Mouse (Mus musculus): ENCODE data around the gene Cyth3.
A peak's percentile ranks its signal among the peaks of the same experiment; 100 is the strongest.

The Cyth3 gene

DNA sequence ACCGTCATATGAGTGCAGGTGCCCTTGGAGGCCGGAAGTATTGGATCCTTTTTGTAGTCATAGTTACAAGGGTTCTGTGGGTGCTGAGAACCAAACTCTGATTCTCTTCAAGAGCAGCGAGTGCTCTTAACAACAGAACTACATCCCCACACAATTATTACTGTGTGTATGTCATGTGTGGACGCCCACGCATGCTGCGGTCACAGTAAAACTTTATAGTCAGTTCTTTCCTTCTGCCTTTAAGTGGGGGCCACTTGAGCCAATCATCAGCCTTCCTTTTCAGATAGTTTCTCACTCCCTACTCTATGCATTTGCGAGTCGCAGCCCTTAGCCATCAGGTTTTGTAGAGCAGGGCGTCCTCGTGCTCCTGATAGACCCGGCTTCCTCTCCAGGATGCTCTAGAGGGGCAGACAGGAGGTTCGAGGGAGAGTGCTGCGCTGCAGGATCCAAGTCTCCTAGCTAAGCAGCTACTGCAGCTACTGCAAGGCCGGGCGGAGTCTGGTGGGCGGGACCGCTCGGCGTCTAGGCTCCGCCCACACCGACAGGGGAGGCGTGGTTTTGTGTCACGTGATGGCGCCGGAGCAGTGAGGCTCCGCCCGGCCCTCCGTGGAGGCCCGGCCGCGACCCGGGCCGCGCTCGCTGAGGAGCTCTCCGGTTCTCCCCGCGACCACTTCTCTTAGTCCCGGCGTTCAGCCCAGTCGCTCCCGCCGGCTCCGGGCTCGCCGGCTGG is at the start of gene Cyth3:
Gene Cyth3 (plus strand): TSS at position 555 of the 730 bp plus-strand sequence.
- DNase-seq, result peak; percentile 98

DNA sequence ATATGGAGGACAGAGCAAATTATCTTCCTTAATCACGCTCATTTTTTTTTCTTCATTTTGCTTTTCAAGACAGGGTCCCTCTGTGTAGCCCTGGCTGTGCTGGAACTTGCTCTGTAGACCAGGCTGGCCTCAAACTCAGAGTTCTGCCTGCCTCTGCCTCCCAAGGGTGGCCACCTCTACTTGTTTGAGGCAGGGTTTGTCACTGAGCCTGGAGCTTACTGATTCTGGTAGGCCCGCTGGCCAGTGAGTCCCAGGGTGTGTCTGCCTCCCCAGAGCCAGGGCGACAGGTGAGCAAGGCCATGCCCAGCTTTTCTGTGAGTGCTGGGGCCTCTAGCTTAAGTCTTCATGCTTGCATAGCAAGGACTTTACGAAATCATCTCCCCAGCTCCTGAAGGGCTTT is 49.2 kb upstream of the Cyth3 start:
- no peak for DNase-seq

DNA sequence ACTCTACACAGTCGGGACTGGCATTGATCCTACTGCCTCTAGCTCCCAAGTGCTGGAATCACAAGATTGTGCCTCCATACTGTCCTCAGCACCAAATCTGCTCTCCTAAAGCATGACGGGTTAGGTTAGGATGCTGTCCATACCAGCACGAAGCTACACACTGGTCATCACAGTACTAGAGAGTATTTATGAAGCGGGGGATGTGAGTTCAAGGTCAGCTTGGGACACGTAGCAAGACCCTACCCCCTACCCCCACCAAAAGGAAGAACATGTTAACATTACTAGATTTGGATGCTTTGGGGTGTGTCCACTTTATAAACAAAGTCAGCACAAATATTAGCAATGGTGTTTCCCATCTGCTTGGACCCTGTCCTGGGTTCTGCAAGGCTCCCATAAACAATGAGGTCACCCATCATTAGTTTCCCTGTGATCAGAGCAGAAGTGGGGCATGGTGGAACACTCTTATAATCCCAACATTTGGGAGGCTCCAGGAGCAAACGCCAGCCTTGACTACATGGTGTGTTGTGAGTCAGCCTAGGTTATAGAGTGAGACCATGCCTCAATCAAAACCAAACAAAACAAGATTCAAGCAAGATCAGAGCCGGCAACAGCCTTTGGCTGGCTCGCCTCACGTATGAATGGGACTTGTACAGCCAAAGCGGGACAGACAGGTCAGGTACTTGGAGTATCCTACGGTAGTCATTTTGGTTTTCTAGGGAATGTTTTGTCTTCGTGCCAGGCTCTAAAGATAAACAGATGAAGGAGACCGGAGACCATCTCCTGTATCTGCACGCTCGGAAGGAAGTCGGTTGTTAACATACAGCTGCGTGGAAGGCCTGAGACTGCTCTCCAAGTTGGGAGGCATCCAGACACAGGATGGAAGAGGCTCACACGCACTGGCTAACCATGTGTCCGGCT is 47.7 kb upstream of the Cyth3 start:
- DNase-seq, result peak; percentile 70

DNA sequence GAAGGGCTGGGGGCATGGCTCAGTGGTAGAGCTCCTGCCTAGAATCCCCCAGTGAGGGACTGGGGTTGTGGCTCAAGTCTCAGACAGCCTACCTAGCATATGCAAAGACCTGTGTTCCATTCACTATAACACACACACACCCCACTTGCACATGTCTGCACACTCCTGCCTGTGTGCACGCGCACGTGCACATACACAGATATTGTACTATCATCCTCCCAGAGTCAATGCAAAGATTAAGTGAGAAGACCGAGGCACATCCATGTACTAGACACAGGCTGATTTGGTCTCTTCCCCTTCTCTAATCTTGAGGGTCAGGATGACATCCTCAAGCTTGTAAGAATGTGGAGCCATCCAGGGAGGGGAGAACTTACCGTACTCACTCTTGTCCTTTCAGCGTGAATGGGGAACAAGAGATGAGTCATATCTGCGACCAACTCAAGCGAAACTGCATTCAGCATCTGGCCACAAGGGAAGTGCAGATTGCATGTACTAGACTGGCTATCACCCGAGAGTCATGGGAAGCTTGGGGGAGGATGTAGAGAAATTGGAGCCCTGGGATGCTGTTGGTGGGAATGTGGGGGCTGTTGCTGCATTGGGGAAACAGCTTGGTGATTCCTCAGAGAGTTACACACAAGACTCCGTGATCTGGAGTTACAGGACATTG is 42.6 kb upstream of the Cyth3 start:
- DNase-seq, result no peak

DNA sequence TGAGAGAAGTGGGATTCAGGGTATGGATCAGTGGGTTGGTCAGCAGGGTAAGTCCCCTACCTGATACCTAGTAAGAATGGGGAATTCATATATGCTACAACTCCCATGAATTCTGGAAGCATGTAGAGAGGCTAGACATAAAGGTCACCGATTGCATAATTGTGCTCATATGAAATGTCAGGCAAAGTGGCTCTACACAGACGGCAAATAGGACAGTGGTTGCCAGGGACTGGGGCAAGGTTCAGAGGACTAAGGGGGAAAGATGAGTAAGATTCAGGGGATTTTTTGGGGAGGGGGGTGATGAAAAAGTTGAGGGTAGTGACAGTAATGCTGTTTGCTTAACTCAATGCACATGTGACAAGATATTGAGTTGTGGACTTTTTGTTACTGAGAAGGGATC is 41.3 kb upstream of the Cyth3 start:
- no peak for DNase-seq

DNA sequence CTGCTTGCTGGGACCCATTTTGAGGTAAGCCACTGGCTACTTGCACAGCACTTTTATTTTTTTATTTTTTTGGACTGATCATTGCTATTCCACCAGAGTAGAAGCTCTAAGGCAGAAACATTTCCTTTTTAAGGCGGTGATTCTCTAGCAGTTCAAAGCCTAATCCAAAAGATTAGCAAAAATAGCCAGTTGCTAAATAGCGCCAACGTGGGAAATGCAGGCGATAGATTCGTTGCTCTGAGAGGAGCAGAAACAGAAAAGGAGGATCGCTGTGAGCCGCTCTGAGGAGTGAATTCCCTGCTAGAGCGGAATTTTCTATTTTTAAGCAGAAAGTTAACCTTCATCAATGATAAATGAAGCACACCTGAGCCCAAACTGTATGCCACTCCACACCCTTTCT is 40.4 kb upstream of the Cyth3 start:
- DNase-seq, result no peak

DNA sequence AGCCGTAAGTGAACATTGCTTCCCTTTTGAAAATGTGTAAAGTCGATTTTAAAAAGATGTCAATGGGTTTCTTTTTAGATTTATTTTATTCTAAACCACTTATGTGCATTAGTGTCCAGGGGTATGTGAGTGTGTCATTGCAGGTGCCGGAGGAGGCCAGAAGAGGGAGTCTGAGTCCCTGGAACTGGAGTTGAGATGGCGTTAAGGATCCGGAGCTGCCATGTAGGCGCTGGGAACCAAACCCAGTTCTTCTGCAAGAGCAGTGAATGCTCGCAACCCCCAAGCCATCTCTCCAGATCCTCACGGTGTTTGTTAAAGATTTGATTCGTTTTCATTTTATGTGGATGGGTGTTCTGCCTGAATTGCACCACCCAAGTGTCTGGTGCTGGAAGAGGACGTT is 39.2 kb upstream of the Cyth3 start:
- no peak for DNase-seq

DNA sequence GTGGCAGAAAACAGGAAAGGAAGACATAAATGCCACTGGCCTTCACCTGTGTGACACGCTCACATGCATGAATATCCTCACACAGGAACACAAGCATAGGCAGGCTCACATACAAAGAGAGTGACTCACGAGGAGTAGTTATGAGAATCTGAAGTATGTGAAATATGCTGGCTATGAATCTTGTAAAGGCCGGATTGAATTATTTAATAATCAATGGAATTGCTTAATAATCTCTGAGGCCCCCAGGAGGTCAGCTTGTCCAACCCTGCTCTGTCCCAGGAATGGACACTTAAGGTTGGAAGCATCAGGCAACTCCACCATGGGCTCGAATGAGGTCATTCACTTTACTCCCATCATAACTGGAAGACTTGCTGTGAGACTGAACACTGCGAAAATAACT is 37.3 kb upstream of the Cyth3 start:
- no peak for DNase-seq

DNA sequence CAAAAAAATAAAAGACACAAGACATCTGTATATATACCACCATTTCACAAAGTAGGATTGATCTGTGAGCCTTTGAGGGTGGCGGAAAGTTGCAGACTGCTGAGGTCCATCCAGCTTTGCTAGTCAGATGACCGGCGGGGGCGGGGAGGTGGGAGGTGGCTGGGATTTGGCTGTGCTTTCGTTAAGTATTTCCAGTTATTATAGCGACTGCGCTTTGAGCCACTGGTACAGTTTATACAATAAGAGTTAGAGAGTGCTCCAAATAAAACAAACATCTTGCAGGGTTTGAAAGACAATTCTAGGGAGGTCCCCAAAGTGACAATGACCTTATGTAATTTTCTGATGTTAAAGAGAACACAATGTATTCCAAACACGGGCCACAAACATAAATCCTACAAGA is 35.9 kb upstream of the Cyth3 start:
- DNase-seq, result peak; percentile 71

DNA sequence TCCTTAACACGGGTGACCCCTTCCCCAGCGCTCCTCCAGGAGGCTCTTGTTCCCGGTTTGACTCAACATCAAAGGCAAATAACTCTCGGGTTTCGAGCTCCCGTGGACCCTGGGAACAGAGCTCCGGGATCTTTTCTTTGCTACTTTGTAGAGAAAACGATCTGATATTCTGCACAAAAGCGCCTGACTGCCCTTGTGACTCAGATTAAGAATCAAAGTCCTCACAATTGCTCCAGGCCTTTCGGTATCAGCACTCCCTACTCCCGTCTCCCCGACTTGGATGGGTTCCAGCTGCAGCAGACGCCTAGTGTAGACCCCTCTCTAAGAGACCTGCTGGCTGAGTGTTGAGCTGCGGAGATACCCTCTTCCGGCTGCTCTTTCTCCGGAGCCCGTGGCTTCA is 33.1 kb upstream of the Cyth3 start:
- peak; percentile 63 for DNase-seq

DNA sequence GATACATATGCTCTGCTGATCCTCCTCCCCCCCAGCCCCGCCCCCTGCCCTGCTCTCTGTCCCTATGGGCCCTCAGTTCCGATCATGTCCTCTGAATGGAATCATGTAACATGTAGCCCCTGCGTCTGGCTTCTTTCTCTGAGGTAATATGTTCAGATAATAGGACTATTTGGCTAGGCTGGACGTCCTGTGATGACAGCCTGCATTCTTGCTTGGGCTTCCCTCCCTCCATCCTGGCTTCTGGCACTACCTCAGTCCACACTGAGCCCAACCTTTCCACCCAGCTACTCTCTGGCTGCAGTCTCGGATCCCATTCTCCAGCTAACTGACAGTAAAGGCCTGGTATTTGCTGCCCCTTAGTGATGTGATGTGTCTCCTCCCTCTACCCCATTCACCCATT is 29.3 kb upstream of the Cyth3 start:
- DNase-seq, result no peak

DNA sequence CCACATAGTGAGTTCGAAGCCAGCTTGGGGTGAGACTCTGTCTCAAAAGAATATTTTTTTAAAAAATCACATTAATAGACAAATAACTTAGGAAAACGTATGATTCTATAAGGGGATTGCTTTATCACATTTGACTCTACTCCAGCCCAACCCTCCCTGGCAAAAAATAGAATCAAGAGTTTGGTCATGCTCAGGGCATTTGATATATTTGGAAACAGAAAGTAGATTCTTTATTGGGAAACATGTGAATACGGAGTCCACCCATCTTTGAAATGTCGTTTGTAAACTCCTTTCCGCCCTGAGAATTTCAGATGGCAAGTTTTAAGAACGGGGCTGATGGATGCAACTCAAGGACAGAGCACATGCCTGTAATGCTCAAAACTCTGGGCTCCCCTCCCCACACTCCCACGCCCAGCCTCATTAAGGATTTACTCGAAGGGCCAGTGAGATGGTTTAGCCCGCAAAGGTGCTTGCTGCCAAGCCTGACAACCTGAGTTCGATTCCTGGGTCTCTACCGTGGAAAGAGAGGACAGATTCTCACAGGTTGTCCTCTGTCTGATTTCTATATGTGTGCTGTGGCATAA is 28.6 kb upstream of the Cyth3 start:
- no peak for DNase-seq

DNA sequence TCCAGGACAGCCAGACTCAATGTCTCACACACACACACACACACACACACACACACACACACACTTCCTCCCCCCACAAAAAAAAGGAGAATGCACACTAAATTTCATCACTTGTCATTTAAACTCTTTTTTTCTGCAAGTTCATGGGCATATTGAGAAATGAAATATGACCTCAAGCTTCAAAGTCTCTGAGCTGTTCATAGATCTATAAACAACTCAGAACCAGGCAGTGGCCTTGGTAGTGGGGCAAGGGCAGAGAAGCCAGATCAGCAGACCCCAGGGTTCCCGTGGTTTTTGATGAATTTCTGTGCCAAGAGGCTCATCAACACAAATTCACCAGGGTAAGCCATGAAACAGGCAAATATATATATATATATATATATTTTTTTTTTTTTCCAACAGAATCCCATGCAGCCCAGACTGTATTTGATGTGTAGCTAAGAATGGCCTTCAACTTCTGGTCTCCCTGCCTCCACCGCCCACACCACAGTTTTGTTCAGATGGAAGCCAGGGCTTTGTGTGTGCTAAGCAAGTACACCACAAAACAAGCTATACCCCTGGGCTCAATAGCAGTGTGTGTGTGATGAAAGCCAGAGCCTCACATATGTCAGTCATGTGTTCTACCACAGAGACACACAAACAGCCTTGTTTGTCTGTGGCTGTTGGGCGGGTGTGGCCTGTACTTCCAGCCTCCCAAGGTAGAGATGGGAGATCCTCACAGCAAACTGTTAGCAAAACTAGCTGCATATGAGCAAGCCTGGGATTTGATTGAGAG is 27.8 kb upstream of the Cyth3 start:
- DNase-seq, result no peak

DNA sequence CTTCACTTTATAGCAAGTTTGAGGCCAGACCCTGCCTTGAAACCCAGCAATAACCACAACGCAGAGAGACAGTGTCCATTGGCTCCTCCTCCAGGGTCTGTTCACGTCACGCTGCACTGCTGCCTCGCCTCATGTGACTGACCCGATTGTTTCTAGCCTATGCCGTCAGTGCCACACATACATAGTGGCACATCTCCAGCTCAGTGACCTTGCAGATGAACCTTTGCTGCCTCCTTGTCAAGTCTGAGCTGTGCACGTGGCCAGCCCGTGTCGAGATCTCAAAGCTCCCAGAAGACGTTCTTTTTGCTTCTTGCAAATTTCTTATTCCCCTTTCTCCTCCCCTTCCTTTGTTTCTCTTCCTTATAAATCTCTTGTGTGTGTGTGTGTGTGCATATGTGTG is 20.2 kb upstream of the Cyth3 start:
- DNase-seq, result peak; percentile 51

DNA sequence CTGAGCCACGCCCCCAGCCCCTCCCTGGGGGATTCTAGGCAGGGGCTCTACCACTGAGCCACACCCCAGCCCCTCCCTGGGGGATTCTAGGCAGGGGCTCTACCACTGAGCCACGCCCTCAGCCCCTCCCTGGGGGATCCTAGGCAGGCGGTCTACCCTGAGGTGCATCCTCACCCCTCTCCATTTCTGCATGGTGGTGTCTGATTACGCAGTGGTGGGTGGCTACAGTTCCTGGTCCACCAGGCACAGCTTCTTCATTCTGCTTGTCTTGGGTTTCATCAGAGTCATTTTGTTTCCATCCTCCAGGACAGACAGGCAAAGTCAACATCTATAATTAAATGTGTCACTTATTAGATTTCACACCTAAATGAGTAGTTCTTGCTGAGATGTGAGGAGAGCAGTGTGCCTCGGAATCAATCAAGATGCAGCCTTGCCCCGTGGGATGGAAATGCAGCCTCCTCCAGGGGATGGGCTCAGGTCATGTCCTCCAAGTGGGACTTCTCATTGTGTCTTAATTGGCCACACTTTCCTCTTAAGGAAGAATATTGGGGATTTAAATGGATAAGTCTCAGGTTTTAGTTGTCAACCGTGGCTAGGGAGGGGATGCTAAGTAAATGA is 18.0 kb upstream of the Cyth3 start:
- DNase-seq, result no peak

DNA sequence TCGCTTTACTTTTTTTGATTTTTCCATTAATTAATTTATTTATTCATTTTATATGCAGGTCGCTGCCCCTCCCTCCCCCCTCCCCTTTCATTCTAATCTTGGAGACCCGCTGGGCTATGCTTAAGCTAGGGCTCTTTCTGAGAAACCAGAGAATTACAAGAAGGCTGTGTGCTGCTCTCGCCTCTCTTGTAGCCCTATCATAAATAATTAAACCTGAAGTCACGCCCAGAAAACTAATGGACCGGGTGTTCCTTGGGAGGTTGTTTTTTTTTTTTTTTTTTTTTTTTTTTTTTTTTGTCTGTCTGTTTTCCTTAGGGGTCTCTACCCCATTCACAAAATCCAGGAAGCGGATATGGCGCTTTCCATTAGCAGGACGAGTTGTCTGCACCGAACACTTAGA is 15.5 kb upstream of the Cyth3 start:
- DNase-seq, result no peak

DNA sequence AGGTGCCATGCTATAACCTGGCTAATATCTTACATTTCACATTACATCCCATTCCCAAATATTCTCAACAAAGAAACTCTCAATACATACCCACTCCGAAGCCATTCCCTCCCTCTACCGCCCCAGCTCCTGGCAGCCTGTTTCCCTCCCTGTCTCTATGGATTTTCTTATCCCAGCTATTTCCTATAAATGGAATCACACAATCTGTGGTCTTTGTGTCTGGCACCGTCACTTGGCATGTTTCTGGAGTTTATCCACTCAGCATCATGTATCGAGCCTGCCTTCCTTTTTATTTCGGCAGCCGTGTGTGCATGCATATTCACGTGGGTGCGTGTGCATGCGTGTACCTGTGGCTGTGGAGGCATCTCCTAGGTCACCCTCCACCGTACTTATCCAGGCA is 14.1 kb upstream of the Cyth3 start:
- DNase-seq, result no peak

DNA sequence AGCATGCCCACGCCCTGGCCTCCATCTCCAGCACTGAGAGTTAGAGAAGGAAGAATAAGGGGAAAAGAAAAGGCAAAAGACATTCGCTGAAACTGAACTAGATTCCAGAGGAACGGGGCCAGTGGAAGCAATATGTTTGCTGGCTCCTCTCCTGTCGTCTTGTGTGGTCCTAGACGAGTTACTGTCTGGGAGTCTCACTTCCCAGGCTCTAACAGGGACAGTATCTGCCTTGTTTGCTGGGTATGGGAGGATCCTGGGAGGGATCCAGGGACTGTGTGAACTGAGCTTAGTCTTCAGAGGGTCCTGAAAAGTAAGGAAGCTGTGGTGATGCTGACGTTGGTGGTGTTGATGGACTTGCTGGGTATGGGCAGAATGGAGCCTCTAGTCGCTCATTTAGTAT is 10.3 kb upstream of the Cyth3 start:
- DNase-seq, result peak; percentile 66

DNA sequence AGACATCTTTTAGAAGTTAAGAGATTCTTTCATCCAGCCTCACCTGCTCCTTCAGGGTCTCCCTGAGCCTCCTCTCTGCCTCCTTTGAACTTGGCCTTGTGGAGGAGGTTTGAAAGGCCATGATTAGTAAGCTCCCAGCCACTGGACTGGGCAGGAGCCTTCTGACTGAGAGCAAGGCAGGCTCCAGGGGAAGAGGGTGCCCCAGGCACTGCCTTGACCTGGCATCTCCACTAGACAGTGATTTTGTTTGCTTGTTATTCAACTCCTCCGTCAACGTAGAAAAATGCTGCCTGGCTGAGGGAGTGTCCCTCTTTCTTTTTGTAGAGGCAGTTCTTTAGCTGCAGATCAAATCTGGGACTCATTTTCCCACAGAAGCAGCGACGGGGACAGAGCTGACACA is 9.0 kb upstream of the Cyth3 start:
- no peak for DNase-seq

DNA sequence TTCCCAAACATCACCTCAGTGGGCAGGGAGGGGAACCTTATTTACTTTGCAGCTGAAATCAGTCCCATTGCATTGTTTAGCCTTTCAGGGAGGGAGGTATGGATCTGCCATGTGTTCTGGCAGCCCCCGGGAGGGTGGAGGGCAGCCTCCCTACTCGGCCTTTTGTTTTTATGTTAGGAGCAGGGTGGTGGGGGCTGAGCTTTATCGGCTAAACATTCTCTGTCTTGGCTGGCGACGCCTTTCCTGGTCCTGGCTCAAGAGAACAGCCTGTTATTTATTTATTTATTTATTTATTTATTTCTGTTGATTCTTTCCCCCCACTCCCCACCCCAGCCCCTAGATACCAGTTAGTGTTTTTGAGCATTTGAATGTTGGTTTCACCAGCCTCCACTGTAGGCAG is 7.7 kb upstream of the Cyth3 start:
- DNase-seq, result no peak

DNA sequence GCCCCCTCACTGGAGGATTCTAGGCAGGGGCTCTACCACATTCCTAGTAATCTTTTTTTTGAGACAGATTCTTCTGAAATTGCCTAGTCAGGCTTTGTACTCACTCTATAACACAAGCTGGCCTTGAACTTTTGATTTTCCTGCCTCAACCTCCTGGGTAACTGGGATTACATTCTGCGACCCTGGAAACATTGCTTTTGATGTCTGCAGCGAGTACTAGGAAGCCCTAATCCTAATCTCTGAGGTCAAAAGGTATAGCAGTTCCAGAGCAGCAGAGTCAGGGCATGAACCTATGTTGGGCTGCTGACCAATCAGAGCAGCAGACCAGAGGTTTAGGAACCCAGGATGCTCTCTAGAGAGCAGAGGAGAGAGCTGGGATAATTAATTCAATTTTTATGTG is 6.9 kb upstream of the Cyth3 start:
- DNase-seq, result no peak

DNA sequence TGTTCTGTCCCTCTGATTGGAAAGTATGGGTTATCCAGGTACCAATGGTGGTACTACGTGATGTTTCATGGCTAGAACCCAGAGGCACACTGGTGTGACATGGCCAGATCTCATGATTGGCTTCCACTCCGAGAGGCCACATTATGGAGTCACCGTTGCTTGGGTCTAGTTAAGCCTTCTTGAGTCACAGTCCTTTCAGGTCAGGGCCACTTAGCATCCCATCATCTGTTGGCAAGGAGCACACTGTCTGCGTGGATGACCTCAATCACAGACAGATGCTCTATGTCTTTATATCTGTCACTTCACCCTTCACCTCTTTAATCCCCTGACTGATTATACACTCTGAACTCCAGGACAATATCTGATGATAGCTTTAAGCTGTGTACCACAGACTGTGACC is 6.1 kb upstream of the Cyth3 start:
- DNase-seq, result no peak
